ENCODE assay signal across 17 mouse cellular contexts in the genomic region with DNA sequence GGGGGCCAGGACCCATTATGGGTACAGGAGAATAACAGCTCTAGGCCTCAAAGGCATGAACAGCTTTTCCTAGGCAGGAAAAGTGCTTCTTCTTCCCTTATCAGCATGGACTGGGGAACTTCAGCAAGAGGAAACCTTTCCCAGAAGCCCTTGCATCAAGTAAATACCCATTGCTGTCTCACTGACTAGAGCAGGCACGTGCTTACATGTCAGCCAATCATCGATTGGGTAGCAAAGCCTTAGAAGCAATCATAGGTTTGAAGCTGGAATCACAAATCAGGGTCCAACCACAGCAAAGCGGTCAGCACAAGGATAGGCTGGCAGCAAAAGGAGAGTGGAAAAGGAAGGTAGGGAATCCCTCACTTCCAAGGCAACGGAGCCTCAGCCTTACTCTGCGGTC.
"Had no signal": no experiment of that assay in that cellular context is flagged by ENCODE, and none has a peak within 500 bp of the region (broad histone marks: within the 10 kb centered on the region; RNA-seq: fewer than 3 reads in every experiment).

No protein-coding gene starts in this region.

- H3K4me1 ChIP-seq: limb, embryonic 12.5 days had no signal

- H3K4me2 ChIP-seq: limb, embryonic 12.5 days; midbrain, embryonic 12.5 days; neural tube, embryonic 13.5 days; stomach, embryonic 15.5 days had no signal

- H3K27me3 ChIP-seq: limb, embryonic 12.5 days; midbrain, embryonic 12.5 days; neural tube, embryonic 13.5 days; stomach, embryonic 15.5 days had no signal

- H3K9me3 ChIP-seq: midbrain, embryonic 12.5 days; neural tube, embryonic 13.5 days; stomach, embryonic 15.5 days had no signal

- H3K9ac ChIP-seq: limb, embryonic 12.5 days; liver, embryonic 14.5 days; midbrain, embryonic 12.5 days; neural tube, embryonic 13.5 days; stomach, embryonic 15.5 days had no signal

- H3K27ac ChIP-seq: layer of hippocampus, adult 2 months; limb, embryonic 12.5 days; liver, embryonic 14.5 days; midbrain, embryonic 12.5 days; neural tube, embryonic 13.5 days; stomach, embryonic 15.5 days had no signal

- H3K36me3 ChIP-seq: midbrain, embryonic 12.5 days had no signal

- DNase-seq: kidney, postnatal 10 days; kidney, postnatal 4 days; liver; lung, adult 2 months; retina, postnatal 1 day; right cerebral cortex, postnatal 4 days; spleen, adult 18-20 months; thymus, adult 2 months; thymus, postnatal 25 days had no signal

- ATAC-seq: lung, postnatal 0 days; midbrain, embryonic 16.5 days had no signal

- H3K4me3 ChIP-seq: layer of hippocampus, adult 2 months; limb, embryonic 12.5 days; midbrain, embryonic 12.5 days; neural tube, embryonic 13.5 days; stomach, embryonic 15.5 days had no signal
